Mouse (Mus musculus): ENCODE results near the gene Gm6588.

GRCm38 (mm10) chr5:112483030-112483429, 33.8 kb downstream of the Gm6588 start:
- TF ChIP-seq CTCF (IDR thresholded peaks at IDR 0.05; ENCODE audit: low read depth): no peak
- no peak for TF ChIP-seq EP300 (optimal IDR thresholded peaks at IDR 0.05)

All from stomach, postnatal 0 days (tissue).